In genomic region chr17:80789000-80789399, GRCm38 (mm10) we compare ENCODE assay signal across 14 mouse cellular contexts.
DNase-seq lines count a peak whose midpoint lies in the region.
"Had no signal": no experiment of that assay in that cellular context is flagged by ENCODE, and none has a peak within 500 bp of the region (broad histone marks: within the 10 kb centered on the region; RNA-seq: fewer than 3 reads in every experiment).

No protein-coding gene starts in this region.

- no peak overlapping the region for H3K4me3 ChIP-seq in heart, embryonic 10.5 days
- H3K4me3 ChIP-seq in midbrain, embryonic 10.5 days: no peak overlapping the region
- H3K4me3 ChIP-seq: erythroblast, embryonic 14.5 days; hindbrain, embryonic 13.5 days had no signal

- H3K9me3 ChIP-seq in heart, embryonic 10.5 days: no peaks in the 10 kb centered on the region
- no peaks in the 10 kb centered on the region for H3K9me3 ChIP-seq in midbrain, embryonic 10.5 days (replicated peaks)
- H3K9me3 ChIP-seq: hindbrain, embryonic 13.5 days had no signal

- no peak overlapping the region for H3K27ac ChIP-seq in heart, embryonic 10.5 days
- no peak overlapping the region for H3K27ac ChIP-seq in midbrain, embryonic 10.5 days (replicated peaks)
- H3K27ac ChIP-seq: hindbrain, embryonic 13.5 days had no signal

- peaks cover 3% of the 10 kb centered on the region; the same call in 1 of the 2 replicates for H3K4me1 ChIP-seq in heart, embryonic 10.5 days
- peaks cover 6% of the 10 kb centered on the region; the same call in 1 of the 2 replicates for H3K4me1 ChIP-seq in midbrain, embryonic 10.5 days
- H3K4me1 ChIP-seq: hindbrain, embryonic 13.5 days had no signal

- intact Hi-C loops in heart, postnatal 10 days (cut with DNase I): no loop called here

- no peaks in the 10 kb centered on the region for H3K36me3 ChIP-seq in heart, embryonic 10.5 days
- H3K36me3 ChIP-seq in midbrain, embryonic 10.5 days: no peaks in the 10 kb centered on the region
- H3K36me3 ChIP-seq: hindbrain, embryonic 13.5 days had no signal

- 74% methylated on average over 3 of the region's 3 CpGs for WGBS in heart, embryonic 10.5 days
- 86% methylated on average over 3 of the region's 3 CpGs for WGBS in midbrain, embryonic 10.5 days

- peak; percentile 61 to 74 for DNase-seq in heart, adult 18-20 months
- no peak for DNase-seq in heart, embryonic 10.5 days (ENCODE audit: low spot score)
- peak; percentile 63 to 75 for DNase-seq in heart, adult 9 months (ENCODE audit: low spot score in 2 of 2)
- peak; percentile 63 to 70 for DNase-seq in heart, postnatal 10 days
- peak; percentile 23 to 47 for DNase-seq in kidney, postnatal 4 days
- no peak for DNase-seq in cerebellum, adult 11 months
- no peak for DNase-seq in midbrain, embryonic 10.5 days (ENCODE audit: low spot score)
- no peak for DNase-seq in embryo, embryonic 10 days (ENCODE audit: low spot score)
- DNase-seq: cerebellum, adult 9-11 months; forebrain, postnatal 0 days; gastrocnemius, postnatal 25 days; thymus, postnatal 14 days had no signal

- H3K27me3 ChIP-seq in heart, embryonic 10.5 days (ENCODE audit: insufficient read depth, poor library complexity, severe bottlenecking): no peaks in the 10 kb centered on the region
- no peaks in the 10 kb centered on the region for H3K27me3 ChIP-seq in midbrain, embryonic 10.5 days (ENCODE audit: low read depth, poor library complexity, severe bottlenecking)
- H3K27me3 ChIP-seq: hindbrain, embryonic 13.5 days had no signal

Comparison
In these comparisons a context has a peak if more than half of its experiments do, and no peak if none do; other contexts are left out.
1. DNase-seq: peak in heart, adult 18-20 months (2 of 2), heart, adult 9 months (2 of 2), heart, postnatal 10 days (2 of 2) and kidney, postnatal 4 days (2 of 2); none in heart, embryonic 10.5 days (single experiment), cerebellum, adult 11 months (single experiment), midbrain, embryonic 10.5 days (single experiment) and embryo, embryonic 10 days (single experiment).